Mouse (Mus musculus) thymus, adult 2 months (tissue): ENCODE results near the gene Tspan1. TPM values are rescaled to one million over a fixed set of nuclear protein-coding genes. Genes with fewer than 3 reads are reported as not detected.
A peak's percentile ranks its signal among the peaks of the same experiment; 100 is the strongest.

Experiments used
- DNase-seq: peaks from one replicate; pipeline ENCODE4 v3.0.0; 2021
- H3K27ac ChIP-seq: fragments of 200-500 bp; 2 replicates; pipeline ENCODE4 v1.5.1; 2012; ENCODE audit warnings: low read length, control low read depth; ENCODE audit not compliant: control insufficient read depth, insufficient read depth
- H3K27me3 ChIP-seq: fragments of 200-500 bp; 2 replicates; pipeline ENCODE4 v1.6.1; 2012; ENCODE audit warnings: mild to moderate bottlenecking, low read length, moderate library complexity, mixed read lengths; ENCODE audit not compliant: control insufficient read depth, insufficient read depth
- H3K36me3 ChIP-seq: fragments of 200-500 bp; 2 replicates; pipeline ENCODE4 v1.6.1; 2012; ENCODE audit warnings: mild to moderate bottlenecking, low read length, moderate library complexity; ENCODE audit not compliant: control insufficient read depth, insufficient read depth
- H3K4me1 ChIP-seq: fragments of 200-500 bp; replicated peaks from 2 replicates; pipeline ENCODE4 v1.6.1; 2012; ENCODE audit warnings: low read length; ENCODE audit not compliant: control insufficient read depth, insufficient read depth
- H3K4me3 ChIP-seq: fragments of 200-500 bp; 2 replicates; pipeline ENCODE4 v1.5.1; 2012; ENCODE audit warnings: mild to moderate bottlenecking, low read length, control low read depth, moderate library complexity; ENCODE audit not compliant: control insufficient read depth, insufficient read depth
- CTCF ChIP-seq: fragments of 200-500 bp; IDR thresholded peaks from 2 replicates; pipeline ENCODE4 v1.5.1; 2012; ENCODE audit warnings: mild to moderate bottlenecking, control low read depth, low read length, moderate library complexity, borderline replicate concordance; ENCODE audit not compliant: control insufficient read depth, poor library complexity, insufficient read depth; ENCODE audit errors: extremely low read depth
- POLR2A ChIP-seq: fragments of 200-500 bp; IDR thresholded peaks from 2 replicates; pipeline ENCODE4 v1.6.1; 2012; ENCODE audit warnings: mild to moderate bottlenecking, low read length, control low read depth, moderate library complexity; ENCODE audit not compliant: control insufficient read depth, poor library complexity, insufficient read depth; ENCODE audit errors: extremely low read depth
- WGBS: fragments of 180-500 bp; shearing (Covaris S2); methylation state at CpG from one replicate; pipeline ENCODE4 v1.1.7; 2018; 5-methylcytosine and 5-hydroxymethylcytosine counted together
- polyA plus RNA-seq: library from polyadenylated mRNA; depleted of rRNA; stranded (reverse); fragments of >200 nt; gene quantifications from 2 replicates; pipeline ENCODE4 v1.2.3, GENCODE M21; 2012

Tspan1 gene
- polyA plus RNA-seq, 1 experiment, result 4.1 TPM

DNA sequence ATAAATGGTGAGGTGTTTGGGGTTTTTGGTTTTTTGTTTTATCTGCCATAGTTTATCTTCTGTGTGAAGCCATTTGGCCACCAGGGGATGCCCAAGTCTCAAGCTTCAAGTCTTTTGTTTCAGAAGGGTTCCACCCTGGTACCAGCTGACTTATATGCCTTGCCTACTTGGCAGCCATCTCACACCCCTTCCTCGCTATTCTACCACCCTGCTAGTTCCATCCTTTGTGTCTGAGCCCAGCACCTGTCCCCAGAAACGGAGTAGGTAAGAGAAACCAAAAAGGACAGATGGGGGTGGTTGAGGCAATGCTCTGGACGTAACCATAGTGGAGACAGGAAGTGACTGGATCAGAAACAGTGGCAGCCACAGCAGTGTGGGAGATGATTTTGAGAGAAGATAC is 7.5 kb downstream of the Tspan1 start:
- H3K4me1 ChIP-seq, result peaks cover 3% of the 10 kb centered on the region; the same call in 1 of the 2 replicates
- 0 out of 2 replicates have a peak, but pooled peaks cover 15% of the 10 kb centered on the region for H3K36me3 ChIP-seq
- no peak overlapping the region; the same call in 1 of the 2 replicates for H3K27ac ChIP-seq
- DNase-seq, result peak; percentile 62
- no peak overlapping the region for H3K4me3 ChIP-seq
- no peaks in the 10 kb centered on the region for H3K27me3 ChIP-seq
- TF ChIP-seq POLR2A (no peak), CTCF (no peak)
- WGBS, result 27% methylated on average over 3 of the region's 3 CpGs

- Histone ChIP-seq H3K27me3 (no peaks in the 10 kb centered on the region), H3K36me3 (0 out of 2 replicates have a peak, but pooled peaks cover 16% of the 10 kb centered on the region), H3K4me1 (peaks cover 3% of the 10 kb centered on the region; the same call in 1 of the 2 replicates), H3K4me3 (no peak overlapping the region), H3K27ac (no peak overlapping the region)
- TF ChIP-seq POLR2A (no peak), CTCF (no peak)
- no peak for DNase-seq
- 93% methylated on average over 2 of the region's 2 CpGs for WGBS
Measured at GRCm38 (mm10) chr4:116157882-116158281, 9.5 kb downstream of the Tspan1 start.

GRCm38 (mm10) chr4:116152702-116153101 is 14.7 kb downstream of the Tspan1 start:
- no peak for DNase-seq
- Histone ChIP-seq H3K27me3 (no peaks in the 10 kb centered on the region), H3K4me1 (peaks cover 12% of the 10 kb centered on the region), H3K36me3 (0 out of 2 replicates have a peak, but pooled peaks cover 16% of the 10 kb centered on the region), H3K27ac (no peak overlapping the region), H3K4me3 (no peak overlapping the region)
- no peak for TF ChIP-seq POLR2A
- no peak for TF ChIP-seq CTCF
- 98% methylated on average over 15 of the region's 15 CpGs for WGBS

DNA sequence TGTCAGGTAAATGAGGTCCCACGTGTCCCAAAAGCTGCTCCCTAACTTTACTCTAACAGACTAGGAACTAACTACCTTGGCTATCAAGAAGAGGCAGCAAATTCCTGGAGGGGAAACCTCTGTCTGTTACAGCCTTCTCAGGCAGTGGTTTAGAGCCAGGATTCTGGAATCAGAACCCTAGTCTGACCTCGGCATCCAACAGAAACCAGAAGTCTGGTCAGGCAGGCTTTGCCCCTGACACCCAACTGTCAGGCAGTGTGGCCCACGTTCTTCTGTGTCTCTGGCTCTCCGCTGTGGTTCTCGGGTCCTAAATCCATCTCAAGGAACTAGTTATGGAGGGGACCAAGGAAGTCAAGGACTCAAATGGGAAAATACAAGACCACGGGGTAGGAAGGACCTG is 16.2 kb downstream of the Tspan1 start, which contains the start of gene Lurap1:
Lurap1 (minus strand) TSS at position 101 of the 400 bp plus-strand sequence.
- Histone ChIP-seq H3K4me1 (peaks cover 12% of the 10 kb centered on the region), H3K36me3 (0 out of 2 replicates have a peak, but pooled peaks cover 12% of the 10 kb centered on the region), H3K27me3 (no peaks in the 10 kb centered on the region), H3K4me3 (peak within 1 kb of the TSS; percentile 81), H3K27ac (no peak within 1 kb of the TSS)
- TF ChIP-seq POLR2A (no peak), CTCF (no peak)
- DNase-seq, result no peak
- WGBS, result 80% methylated on average over 6 of the region's 6 CpGs

DNA sequence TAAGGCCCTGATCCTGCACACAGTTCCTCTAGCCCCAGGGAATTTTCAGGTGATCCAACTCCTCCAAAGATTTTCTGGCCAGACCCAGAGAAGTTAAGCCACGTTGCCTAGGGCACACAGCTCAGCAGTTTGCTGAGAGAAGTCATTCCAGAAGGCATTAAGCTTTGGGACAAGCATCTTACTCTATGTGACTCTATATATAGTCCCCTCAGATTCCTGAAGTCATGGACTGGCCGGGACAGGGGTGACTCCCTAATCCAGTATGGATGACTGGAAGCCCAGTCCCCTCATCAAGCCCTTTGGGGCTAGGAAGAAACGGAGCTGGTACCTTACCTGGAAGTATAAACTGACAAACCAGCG is 16.6 kb downstream of the Tspan1 start:
- no peak for DNase-seq
- TF ChIP-seq CTCF (no peak), POLR2A (no peak)
- H3K27me3 ChIP-seq, result no peaks in the 10 kb centered on the region
- no peak overlapping the region for H3K27ac ChIP-seq
- 36% methylated on average over 4 of the region's 4 CpGs for WGBS
- H3K4me1 ChIP-seq, result peaks cover 12% of the 10 kb centered on the region
- H3K4me3 ChIP-seq, result peak overlapping the region; percentile 81
- 0 out of 2 replicates have a peak, but pooled peaks cover 9% of the 10 kb centered on the region for H3K36me3 ChIP-seq

DNA sequence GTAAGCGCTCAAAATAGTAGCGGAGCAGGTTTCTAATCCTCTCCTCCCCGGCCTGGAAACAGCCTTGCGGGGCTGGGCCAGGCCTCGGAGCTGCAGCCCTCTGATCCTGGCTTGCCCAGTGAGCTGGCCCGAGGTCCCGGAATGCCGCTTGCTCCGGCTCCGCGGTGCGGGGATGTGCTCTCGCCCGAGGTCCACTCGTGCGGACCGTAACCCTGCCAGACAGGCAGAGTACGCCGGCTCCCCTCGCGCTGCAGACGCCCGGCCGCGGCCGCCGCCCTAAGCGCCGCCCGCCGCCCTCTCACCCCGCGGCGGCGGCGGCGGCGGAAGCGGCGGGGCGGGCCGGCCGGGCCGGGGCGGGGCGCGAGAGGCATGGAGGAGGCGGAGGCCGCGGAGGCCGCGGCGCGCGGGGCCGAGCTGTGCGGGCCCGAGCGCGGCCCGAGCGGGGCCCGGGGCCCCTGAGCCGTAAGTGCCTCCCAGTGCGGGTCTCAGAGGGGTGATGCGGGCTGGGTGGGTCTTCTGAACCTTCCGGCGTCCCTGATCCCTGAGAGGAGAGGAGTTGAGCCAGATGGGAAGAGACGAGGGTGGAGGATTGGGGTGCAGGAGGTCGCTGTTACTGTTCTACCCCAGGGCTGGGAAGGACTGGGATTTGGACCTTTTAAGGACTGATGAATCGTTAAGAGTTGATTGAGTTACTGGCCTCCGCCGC is 17.1 kb downstream of the Tspan1 start:
- no peak overlapping the region for H3K27ac ChIP-seq

More for the DNA sequence above, 17.1 kb downstream of the Tspan1 start:
- Histone ChIP-seq H3K36me3 (0 out of 2 replicates have a peak, but pooled peaks cover 8% of the 10 kb centered on the region), H3K4me1 (peaks cover 12% of the 10 kb centered on the region), H3K4me3 (peak overlapping the region; percentile 81), H3K27me3 (no peaks in the 10 kb centered on the region)
- TF ChIP-seq CTCF, result no peak
- peak; percentile 84 for TF ChIP-seq POLR2A
- peak; percentile 68 for DNase-seq
- WGBS, result 5% methylated on average over 72 of the region's 73 CpGs
